Mouse (Mus musculus) right cerebral cortex, adult 2 months (tissue): ENCODE measurements around the gene Tuba1a.

Experiments used
- DNase-seq, 2 experiments: peaks; one replicate each; pipeline ENCODE4 v3.0.0; 2021 to 2022; ENCODE audit warnings: low spot score in 2 of 2

Gene Tuba1a

GRCm38 (mm10) chr15:98953401-98954356, at the start of gene Tuba1a, which contains the start of gene Gm49450:
Gene Tuba1a, minus strand, starts transcription at chr15:98953703.
Gene Gm49450, minus strand, starts transcription at chr15:98953551.
- peak; percentile 95 to 98 for DNase-seq

GRCm38 (mm10) chr15:99001451-99001931, 48.0 kb upstream of the Tuba1a start:
- DNase-seq: no peak

- peak; percentile 75 to 79 for DNase-seq
These were observed 47.2 kb upstream of the Tuba1a start for GRCm38 (mm10) chr15:99000535-99001283.

DNA sequence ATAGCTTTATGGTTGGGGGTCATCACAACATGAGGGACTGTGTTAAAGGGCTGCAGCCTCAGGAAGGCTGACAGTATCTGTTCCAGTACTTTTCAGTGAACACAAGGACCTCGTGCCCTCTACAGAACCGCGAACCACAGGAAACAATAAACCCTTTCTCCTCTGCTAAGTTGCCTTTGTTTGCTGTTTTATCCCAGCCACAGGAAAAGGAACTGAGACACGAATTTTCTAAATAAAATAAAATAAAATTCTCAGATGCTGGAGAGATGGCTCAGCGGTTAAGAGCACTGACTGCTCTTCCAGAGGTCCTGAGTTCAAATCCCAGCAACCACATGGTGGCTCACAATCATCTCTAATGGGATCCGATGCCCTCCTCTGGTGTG, 45.3 kb upstream of the Tuba1a start:
- no peak for DNase-seq

DNA sequence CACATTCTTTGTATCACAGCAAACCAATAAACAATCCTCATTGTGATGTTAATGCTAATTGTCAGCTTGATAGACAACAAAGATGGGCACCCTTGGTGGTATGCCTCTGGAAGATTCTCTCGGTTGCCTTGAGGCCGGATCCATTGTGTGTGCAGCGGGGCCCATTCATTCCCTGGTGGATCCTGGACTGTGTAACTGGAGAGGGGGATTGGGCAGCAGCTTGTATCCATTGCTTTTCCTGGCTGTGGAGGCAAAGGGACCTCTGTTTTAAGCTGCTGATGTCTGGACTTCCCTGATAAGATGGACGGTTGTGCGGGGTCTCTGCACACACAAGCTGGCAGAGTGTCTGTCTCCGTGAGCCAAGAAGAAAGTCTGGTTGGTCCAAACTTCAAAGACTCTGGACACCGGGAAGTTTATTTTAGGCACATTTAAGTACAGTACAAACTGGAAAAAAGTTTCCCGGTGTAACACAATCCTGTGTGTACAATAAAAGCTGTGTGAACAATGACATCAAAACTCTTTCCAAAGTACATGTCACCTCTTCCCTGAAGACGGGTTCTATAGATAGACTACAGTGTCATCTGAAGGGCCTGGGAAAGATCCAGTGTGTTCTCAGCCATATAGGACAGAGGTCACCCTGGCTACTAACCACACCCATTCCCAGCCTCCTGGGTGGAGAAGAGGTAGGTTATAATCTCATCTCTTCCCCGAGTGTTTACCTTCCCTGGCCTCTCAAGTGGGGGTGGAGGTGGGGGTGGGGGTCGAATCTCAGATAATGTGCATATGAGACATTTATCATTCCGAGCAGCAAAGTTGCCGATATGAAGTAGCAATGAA, 44.7 kb upstream of the Tuba1a start:
- no peak for DNase-seq

GRCm38 (mm10) chr15:98996840-98997239, 43.3 kb upstream of the Tuba1a start:
- DNase-seq: no peak

DNA sequence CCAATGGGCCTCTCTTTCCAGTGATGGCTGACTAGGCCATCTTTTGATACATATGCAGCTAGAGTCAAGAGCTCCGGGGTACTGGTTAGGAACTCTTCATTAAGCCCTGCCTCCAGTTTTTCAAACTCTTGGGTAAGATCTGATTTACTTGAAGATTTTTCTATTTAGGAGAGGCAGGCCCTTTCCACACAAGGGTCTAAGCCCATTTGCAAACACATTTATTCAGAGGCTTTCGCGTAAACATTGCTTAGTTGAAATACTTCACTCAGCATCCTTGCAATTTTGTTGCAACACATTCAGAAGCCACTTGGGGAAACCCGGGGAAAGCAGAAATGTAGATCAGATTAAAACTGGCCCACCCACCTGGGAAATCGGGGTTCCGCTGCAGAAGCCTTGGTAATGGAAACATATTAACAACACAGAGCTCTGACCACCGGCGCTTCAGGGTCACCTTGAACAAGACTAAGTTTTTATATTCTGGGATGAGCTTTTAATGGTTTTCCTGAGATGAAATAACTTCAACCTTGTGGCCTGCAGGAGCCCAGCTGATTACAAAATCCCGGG, 41.5 kb upstream of the Tuba1a start:
- DNase-seq: no peak

- peak; percentile 86 to 92 for DNase-seq
These were observed 40.4 kb upstream of the Tuba1a start for GRCm38 (mm10) chr15:98993865-98994264.

DNA sequence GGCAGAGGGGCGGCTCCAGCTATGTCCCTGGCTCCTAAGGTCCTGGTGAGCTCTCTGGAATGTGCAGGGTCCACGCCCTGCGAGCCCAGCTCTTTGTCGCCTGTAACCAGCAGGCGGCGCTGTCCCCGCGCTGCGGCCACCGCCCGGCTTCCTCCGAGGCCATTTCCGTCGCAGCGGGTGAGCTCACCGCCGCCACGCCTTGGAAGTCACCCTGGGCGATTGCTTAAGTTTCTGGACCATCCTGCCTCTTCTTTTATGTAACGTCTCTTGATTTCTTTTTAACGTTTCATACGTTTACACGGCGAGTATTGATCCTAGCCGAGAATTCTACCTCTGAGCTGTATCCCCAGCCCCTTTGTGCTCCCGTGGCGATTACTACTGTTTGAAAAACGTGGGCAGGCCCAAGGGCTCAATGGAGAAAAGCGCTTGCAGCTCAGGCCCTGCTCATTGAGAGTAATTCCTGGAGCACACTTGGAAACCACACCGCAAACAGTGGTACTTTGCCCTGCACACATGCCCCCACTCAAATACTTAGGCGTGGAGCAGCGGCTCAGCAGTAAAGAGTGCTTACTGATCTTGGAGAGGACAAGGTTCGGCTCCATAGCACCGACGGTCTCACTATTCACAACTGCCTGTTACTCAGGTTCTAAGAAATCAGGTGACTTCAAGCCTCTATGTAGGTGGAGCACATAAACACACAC, 39.7 kb upstream of the Tuba1a start:
- peak; percentile 94 to 96 for DNase-seq

DNA sequence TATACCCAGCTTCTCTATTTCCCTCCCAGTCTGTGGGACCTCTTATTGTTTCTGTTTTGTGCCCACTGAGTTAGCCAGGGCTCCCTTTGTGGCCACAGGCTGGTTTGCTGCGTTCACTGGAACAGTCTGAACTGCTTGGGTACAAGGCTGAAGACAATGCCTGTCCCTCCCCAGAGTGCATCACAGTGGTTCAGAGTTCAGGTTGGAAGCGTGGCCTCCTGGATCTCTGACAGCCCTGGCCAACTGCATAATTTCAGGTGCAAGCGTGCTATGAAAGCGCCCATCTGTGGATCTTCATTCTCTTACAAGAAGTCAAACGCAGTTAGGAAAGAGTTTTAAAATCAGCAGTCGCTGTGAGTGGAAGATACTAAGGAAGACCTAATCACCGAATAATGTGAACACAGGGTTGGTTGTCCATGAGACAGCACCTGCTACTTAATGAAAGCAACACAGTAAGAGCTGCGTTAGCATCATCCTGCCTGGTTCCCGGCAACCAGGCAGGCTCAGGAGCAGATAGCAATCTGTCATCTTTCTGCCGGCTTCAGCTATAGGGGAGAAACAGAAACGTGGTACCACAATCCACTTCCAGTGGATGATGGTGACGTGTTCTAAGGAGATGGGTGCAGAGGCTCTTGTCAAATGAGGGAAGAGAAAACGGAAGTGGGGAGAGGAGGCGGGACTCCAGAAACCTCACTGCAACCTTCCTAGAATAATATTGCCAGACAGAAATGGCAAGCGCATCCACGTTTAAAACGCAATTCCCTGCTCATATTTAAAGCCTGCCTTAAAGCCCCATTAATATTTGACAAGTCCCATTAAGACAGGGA, 38.8 kb upstream of the Tuba1a start:
- peak; percentile 78 to 82 for DNase-seq

GRCm38 (mm10) chr15:98991540-98992050, 38.1 kb upstream of the Tuba1a start:
- DNase-seq: no peak

- DNase-seq: no peak
These were observed 37.4 kb upstream of the Tuba1a start for GRCm38 (mm10) chr15:98990669-98991539.

- no peak for DNase-seq
These were observed 36.4 kb upstream of the Tuba1a start for GRCm38 (mm10) chr15:98989701-98990430.

DNA sequence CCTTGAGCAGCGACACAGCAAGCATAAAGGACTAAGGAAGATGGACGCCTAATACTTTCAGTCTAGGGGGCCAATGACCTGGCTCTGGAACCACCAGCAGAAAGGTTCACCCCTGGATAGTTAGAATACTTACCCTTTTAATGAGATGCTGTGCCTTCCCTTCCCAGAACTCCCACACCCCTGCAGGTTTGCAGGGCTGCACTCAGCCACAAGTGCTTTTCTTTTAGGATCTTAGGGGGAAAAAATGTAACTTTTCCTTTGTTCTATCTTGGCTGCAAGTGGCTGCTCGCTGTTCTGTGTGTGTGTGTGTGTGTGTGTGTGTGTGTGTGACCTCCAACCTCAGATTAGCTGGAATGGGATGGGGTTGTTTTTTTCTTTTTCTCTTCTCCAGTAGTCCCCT, 35.3 kb upstream of the Tuba1a start:
- DNase-seq: no peak

DNA sequence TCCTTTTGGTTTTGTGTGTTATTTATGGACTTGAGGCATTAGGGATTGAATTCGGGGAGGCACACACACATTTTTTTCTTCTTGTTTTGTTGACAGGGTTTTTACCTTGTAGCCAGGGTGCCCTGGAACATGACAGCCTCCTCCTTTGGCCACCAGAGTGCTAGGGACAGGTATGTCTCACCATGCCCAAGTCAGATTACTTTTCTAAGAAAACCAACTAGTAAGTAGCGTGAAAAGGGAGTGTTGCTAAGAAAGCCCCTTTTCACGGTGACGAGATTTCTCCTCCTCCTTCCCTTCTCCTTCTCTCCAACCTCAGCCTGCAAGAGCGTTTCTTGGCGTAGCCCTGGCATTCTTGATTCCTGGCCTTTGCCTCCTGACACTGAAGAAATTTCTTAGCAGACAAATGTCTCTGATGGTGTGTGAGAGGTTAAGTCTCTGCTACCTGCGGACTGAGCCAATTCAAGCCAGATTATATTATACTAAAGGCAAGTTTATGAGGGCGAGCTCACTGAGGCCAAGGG, 34.2 kb upstream of the Tuba1a start:
- no peak for DNase-seq

GRCm38 (mm10) chr15:98987077-98987630, 33.7 kb upstream of the Tuba1a start:
- no peak for DNase-seq
